Mouse (Mus musculus) heart, embryonic 14.5 days (tissue): Measurements from ENCODE around the gene Prc1. TPM values are rescaled to one million over a fixed set of nuclear protein-coding genes. Genes with fewer than 3 reads are reported as not detected.
"Not testable (repeated sequence)": the region's sequence is repeated elsewhere in the genome, so short reads cannot be mapped to it uniquely, and the experiment has no call there.

ENCODE experiments used
- ATAC-seq: fragments of 200-750 bp; cut with Nextera tagmentation; 2 replicates; pipeline ENCODE4 v1.8.0; 2017; ENCODE audit warnings: low read depth, moderate TSS enrichment; ENCODE audit not compliant: insufficient number of reproducible peaks, insufficient read depth, low FRiP score
- H3K27ac ChIP-seq, 2 experiments: fragments of 200-500 bp in 1 of 2; fragments of 300-500 bp in 1 of 2; sonication (generic) in 1 of 2; replicated peaks in 1 of 2; 2 replicates each; pipeline ENCODE4 v1.5.1; 2012 to 2014; ENCODE audit warnings: low read depth in 2 of 2, low read length in 2 of 2, control low read depth in 1 of 2, mild to moderate bottlenecking in 1 of 2, mixed read lengths in 1 of 2; ENCODE audit not compliant: control insufficient read depth in 1 of 2, insufficient read depth in 1 of 2
- H3K27me3 ChIP-seq: fragments of 300-500 bp; sonication (generic); 2 replicates; pipeline ENCODE4 v1.6.1; 2014; ENCODE audit warnings: mild to moderate bottlenecking, low read length, control low read depth; ENCODE audit not compliant: control insufficient read depth, insufficient read depth
- H3K36me3 ChIP-seq: fragments of 300-500 bp; sonication (generic); 2 replicates; pipeline ENCODE4 v1.6.1; 2014; ENCODE audit warnings: mild to moderate bottlenecking, control low read depth, low read length, mixed read lengths; ENCODE audit not compliant: control insufficient read depth, insufficient read depth
- H3K4me1 ChIP-seq, 2 experiments: fragments of 200-500 bp in 1 of 2; fragments of 300-500 bp in 1 of 2; sonication (generic) in 1 of 2; 2 replicates each; pipeline ENCODE4 v1.6.1; 2012 to 2014; ENCODE audit warnings: low read length in 2 of 2, control low read depth in 1 of 2, mixed read lengths in 1 of 2; ENCODE audit not compliant: control insufficient read depth in 2 of 2, insufficient read depth in 2 of 2
- H3K4me2 ChIP-seq: fragments of 300-500 bp; sonication (generic); 2 replicates; pipeline ENCODE4 v1.6.1; 2014; ENCODE audit warnings: mild to moderate bottlenecking, low read length
- H3K4me3 ChIP-seq, 2 experiments: fragments of 200-500 bp in 1 of 2; fragments of 300-500 bp in 1 of 2; sonication (generic) in 1 of 2; 2 replicates each; pipeline ENCODE4 v1.5.1; 2012 to 2014; ENCODE audit warnings: low read length in 2 of 2, mild to moderate bottlenecking in 2 of 2, control low read depth in 1 of 2, low read depth in 1 of 2, moderate library complexity in 1 of 2; ENCODE audit not compliant: control insufficient read depth in 1 of 2, insufficient read depth in 1 of 2
- H3K9ac ChIP-seq: fragments of 300-500 bp; sonication (generic); 2 replicates; pipeline ENCODE4 v1.6.1; 2014; ENCODE audit warnings: mild to moderate bottlenecking, low read length
- H3K9me3 ChIP-seq: fragments of 300-500 bp; sonication (generic); 2 replicates; pipeline ENCODE4 v1.6.1; 2016; ENCODE audit warnings: low read length, control low read depth; ENCODE audit not compliant: control insufficient read depth
- WGBS: fragments of 180-500 bp; shearing (Covaris S2); extraction: QIAGEN DNeasy Blood & Tissue Kit; methylation state at CpG from one replicate; pipeline ENCODE4 v1.1.7; 2014; 5-methylcytosine and 5-hydroxymethylcytosine counted together
- polyA plus RNA-seq: library from polyadenylated mRNA; unstranded; fragments of >200 nt; fragmentation: Nextera tagmentation; extraction: Ambion mirVana; gene quantifications from 2 replicates; pipeline ENCODE4 v1.2.1, GENCODE M21; 2014

Prc1 gene
- polyA plus RNA-seq, 1 experiment from 2014 or later, result 148 TPM

DNA sequence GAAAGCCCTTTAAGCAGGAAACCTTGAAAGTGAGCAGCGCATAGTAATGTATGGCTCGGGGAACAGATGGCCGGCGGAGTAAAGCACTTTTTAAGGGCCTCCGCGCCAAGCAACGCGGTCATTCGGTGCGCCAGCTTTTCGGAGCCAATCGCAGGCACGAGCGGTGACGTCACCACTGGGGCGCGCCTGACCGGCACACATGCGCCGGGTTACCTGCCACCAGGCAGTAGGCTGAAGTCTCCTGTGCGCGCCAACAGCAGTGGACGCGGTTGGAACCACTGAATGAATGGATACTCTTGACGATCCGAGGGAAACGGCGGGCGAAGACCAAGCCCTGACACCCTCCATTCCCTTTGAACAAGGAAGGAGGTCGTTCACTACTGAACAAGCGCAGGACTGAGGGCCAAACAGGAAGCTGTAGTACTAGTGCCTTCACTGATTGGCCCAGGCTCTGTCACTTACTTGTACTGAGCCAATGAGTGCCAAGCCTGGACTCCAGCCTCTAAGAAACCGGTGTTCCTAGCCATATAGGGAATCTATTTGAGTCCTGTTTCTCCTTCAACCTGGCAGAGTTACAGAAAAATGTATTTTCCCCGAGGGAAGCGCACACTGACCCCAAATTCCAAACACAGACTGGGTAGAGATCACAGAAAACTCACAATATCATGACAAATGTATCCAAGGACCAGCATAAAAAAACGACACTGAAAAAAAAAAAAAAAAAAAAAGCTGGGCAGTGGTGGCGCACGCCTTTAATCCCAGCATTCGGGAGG, 30.0 kb downstream of the Prc1 start, which contains the start of gene Rccd1:
Rccd1 (minus strand) TSS at position 412 of the 773 bp plus-strand sequence.
- Histone ChIP-seq H3K27ac (peak within 1 kb of the TSS; percentile 88 to 93), H3K4me3 (peak within 1 kb of the TSS; percentile 68 to 76), H3K27me3 (no peaks in the 10 kb centered on the region), H3K9me3 (no peaks in the 10 kb centered on the region), H3K4me1 (peaks cover 3 to 21% of the 10 kb centered on the region in 2 experiments; a peak in 3 of 4 replicates), H3K36me3 (peaks cover 50% of the 10 kb centered on the region), H3K4me2 (peak within 1 kb of the TSS; percentile 81), H3K9ac (peak within 1 kb of the TSS; percentile 82)
- peak; percentile 97 for ATAC-seq
- 3% methylated on average over 38 of the region's 38 CpGs for WGBS

DNA sequence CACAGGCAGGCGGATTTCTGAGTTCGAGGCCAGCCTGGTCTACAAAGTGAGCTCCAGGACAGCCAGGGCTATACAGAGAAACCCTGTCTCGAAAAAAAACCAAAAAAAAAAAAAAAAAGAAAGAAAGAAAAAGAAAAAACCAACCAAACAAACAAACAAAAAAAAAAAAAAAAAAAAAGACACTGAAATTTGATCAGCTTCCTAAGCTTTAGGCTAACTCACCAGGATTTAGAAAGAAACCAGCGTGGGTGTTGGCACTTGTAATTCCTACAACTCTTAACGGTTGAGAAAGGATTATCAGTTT, 30.5 kb downstream of the Prc1 start:
- H3K4me3 ChIP-seq, result peak overlapping the region in 1 of 2 experiments; percentile 68; a peak in 1 of 4 replicates
- peaks cover 0 to 15% of the 10 kb centered on the region in 2 experiments; a peak in 2 of 4 replicates for H3K4me1 ChIP-seq
- WGBS, result 40% methylated on average over 4 of the region's 5 CpGs
- not testable (repeated sequence) for H3K27me3 ChIP-seq, H3K9me3 ChIP-seq, ATAC-seq
- H3K36me3 ChIP-seq, result peaks cover 56% of the 10 kb centered on the region
- H3K4me2 ChIP-seq, result peak overlapping the region; percentile 81
- H3K27ac ChIP-seq, result peak overlapping the region in 1 of 2 experiments; percentile 93; a peak in 2 of 4 replicates
- H3K9ac ChIP-seq, result peak overlapping the region; percentile 82; the same call in 1 of the 2 replicates

DNA sequence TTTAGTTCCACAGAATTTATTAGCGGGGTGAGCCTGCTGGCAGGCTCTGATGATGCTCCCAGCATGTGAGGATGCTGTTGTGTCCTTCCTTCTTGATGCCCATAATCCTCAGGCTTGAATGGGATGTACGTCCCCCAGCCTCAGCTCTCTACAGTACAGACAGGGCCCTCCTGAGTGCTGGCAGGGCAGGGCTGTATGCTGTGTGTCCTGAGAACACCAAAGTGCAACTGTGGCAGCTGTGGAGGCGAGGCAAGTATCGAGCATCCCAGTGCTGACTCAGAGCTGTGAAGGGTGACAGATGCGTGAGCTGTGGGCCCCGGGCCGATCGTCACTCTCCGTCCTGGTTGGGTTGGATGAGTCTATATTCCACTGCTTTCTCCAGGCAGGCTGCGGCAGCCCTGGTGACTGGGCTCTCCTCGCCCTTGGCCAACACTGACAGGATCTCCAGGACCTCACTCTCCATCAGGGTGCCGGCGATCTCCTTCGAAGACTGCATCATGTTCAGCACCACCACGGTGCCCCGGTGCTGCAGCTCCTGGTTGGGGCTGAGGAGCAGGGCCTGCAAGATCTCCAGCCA, 31.1 kb downstream of the Prc1 start:
- Histone ChIP-seq H3K27me3 (no peaks in the 10 kb centered on the region), H3K4me1 (peaks cover 0 to 11% of the 10 kb centered on the region in 2 experiments; a peak in 2 of 4 replicates), H3K27ac (peak overlapping the region in 1 of 2 experiments; percentile 93; a peak in 2 of 4 replicates), H3K36me3 (peaks cover 61% of the 10 kb centered on the region), H3K4me2 (no peak overlapping the region), H3K4me3 (no peak overlapping the region), H3K9me3 (no peaks in the 10 kb centered on the region), H3K9ac (no peak overlapping the region)
- no peak for ATAC-seq
- 94% methylated on average over 16 of the region's 16 CpGs for WGBS

DNA sequence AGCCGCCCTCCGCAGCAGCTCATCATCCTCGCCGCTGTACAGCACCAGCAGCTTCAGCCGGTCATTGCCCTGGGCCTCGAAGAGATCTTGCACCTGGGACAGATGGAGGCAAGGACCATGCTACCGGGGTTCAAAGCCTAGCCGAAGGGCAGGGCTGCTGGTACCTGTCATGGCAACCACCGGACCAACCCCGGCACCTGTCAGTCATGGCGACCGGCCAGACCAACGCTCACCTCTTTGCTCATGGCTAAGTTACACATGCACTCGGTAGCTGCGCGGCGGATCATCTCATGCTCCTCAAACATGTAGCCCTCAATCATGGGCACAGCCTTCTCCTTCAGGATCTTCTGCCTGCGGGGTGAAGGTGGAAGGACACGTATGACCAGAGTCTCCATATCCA, 31.8 kb downstream of the Prc1 start:
- H3K4me1 ChIP-seq, result peaks cover 0 to 11% of the 10 kb centered on the region in 2 experiments; a peak in 2 of 4 replicates
- WGBS, result 96% methylated on average over 19 of the region's 19 CpGs
- H3K4me2 ChIP-seq, result no peak overlapping the region
- H3K4me3 ChIP-seq, result no peak overlapping the region
- no peaks in the 10 kb centered on the region for H3K9me3 ChIP-seq
- H3K27me3 ChIP-seq, result no peaks in the 10 kb centered on the region
- no peak overlapping the region for H3K27ac ChIP-seq
- no peak for ATAC-seq
- peaks cover 61% of the 10 kb centered on the region for H3K36me3 ChIP-seq
- H3K9ac ChIP-seq, result no peak overlapping the region

DNA sequence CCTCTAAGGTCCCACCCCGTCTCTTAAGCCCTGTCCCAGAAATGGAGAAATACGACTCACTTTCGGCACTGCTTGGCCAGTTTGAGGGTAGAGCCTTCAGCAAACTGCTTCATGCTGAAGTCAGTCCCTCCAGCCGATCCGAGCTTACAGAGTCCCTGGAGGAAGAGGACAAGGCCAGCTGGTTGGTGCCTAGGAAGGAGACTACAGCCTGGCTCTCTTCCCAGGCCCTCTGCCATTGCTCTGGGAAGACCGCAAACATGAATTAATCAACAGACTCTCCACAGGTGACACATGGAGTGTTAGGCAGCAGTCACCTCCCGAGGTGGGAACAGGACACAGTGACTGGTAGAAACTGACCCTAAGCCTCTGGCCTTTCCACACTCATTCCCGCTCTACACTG, 36.0 kb downstream of the Prc1 start:
- H3K9ac ChIP-seq, result no peak overlapping the region
- H3K27ac ChIP-seq, result no peak overlapping the region
- no peak for ATAC-seq
- no peaks in the 10 kb centered on the region for H3K4me1 ChIP-seq
- H3K4me3 ChIP-seq, result no peak overlapping the region
- peaks cover 100% of the 10 kb centered on the region for H3K36me3 ChIP-seq
- H3K4me2 ChIP-seq, result no peak overlapping the region
- H3K9me3 ChIP-seq, result no peaks in the 10 kb centered on the region
- 91% methylated on average over 8 of the region's 8 CpGs for WGBS
- no peaks in the 10 kb centered on the region for H3K27me3 ChIP-seq

DNA sequence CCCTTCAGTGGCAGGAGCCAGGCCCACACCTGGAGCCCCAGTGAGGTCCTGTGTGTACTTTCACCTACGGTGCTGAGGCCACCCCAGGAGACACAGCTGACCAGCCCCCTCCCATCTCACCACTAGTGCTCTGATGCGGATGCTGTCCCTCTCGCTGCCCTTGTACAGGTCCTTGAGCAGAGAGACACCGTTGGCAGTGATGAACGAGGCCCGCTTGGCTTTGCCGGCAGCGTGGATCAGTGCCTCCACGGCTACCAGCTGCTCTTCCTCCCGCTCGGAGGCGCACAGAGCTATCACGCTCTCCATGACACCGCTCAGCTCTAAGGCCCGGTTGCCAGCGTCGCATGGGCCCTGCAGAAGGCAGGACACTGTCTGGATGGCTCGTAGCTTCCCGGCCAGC, 37.2 kb downstream of the Prc1 start:
- Histone ChIP-seq H3K27ac (no peak overlapping the region), H3K4me2 (no peak overlapping the region), H3K4me3 (no peak overlapping the region), H3K36me3 (peaks cover 100% of the 10 kb centered on the region), H3K4me1 (no peaks in the 10 kb centered on the region), H3K9ac (no peak overlapping the region), H3K27me3 (no peaks in the 10 kb centered on the region), H3K9me3 (no peaks in the 10 kb centered on the region)
- no peak for ATAC-seq
- 96% methylated on average over 19 of the region's 19 CpGs for WGBS

DNA sequence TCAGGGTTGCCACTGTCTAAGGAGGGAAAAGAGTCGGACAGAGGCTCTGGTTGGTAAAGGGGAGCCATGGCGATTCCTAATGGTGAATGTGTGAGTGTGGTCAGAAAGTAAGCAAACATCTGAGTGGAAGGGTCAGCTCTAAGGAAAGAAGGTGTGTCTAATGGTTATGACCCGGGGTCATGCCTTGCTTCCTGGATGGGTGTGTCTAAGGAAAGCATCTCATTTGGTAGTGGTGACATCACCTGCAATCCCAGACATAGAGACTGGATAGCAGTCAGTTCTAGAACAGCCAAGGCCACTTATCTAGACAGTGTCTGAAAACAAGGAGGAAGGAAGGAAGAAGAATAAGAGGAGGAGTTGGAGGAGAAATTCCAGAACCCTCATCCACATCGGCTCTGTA, 40.6 kb downstream of the Prc1 start:
- Histone ChIP-seq H3K9ac (no peak overlapping the region), H3K4me2 (no peak overlapping the region), H3K27ac (no peak overlapping the region), H3K27me3 (no peaks in the 10 kb centered on the region), H3K4me3 (no peak overlapping the region), H3K9me3 (no peaks in the 10 kb centered on the region), H3K36me3 (peaks cover 80% of the 10 kb centered on the region), H3K4me1 (peaks cover 8 to 12% of the 10 kb centered on the region in 2 experiments)
- ATAC-seq, result no peak
- 73% methylated on average over 4 of the region's 4 CpGs for WGBS
